Mouse (Mus musculus): ENCODE measurements around the gene Rad21l.

DNA sequence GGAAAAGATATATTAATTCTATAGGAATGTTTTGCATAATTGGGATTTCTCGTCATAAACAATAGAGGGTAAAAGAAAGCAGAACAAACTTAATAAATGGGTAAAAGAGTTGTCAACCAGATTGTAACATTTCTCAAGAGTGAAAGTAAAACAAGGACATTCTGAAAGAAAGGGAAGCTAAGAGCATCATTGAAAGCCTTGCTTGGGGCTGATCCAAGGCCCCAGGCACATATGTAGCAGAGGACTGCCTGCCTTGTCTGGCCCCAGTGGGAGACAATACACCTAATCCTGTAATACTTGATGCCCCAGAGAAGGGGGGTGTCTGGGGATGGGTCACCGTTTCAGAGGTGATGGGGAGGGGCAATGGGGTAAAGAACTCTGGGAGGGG lies 32.3 kb downstream of the Rad21l start:
- no peak for TF ChIP-seq POLR2A (IDR thresholded peaks at IDR 0.05; ENCODE audit: insufficient read length, low read depth)
- TF ChIP-seq POLR2AphosphoS2 (IDR thresholded peaks at IDR 0.05; ENCODE audit: insufficient read length, low read depth), result no peak
- no peak for TF ChIP-seq USF1 (IDR thresholded peaks at IDR 0.05; ENCODE audit: low read depth)
- TF ChIP-seq TCF12 (IDR thresholded peaks at IDR 0.05; ENCODE audit: insufficient read depth, poor library complexity, severe bottlenecking), result no peak
